Mouse (Mus musculus) bone marrow, adult 2 months (tissue): ENCODE results near the gene Cxcr1.

Source experiments
- CTCF ChIP-seq: fragments of 200-500 bp; IDR thresholded peaks from 2 replicates; pipeline ENCODE4 v1.5.1; 2011; ENCODE audit warnings: low read length, control low read depth; ENCODE audit not compliant: control insufficient read depth, insufficient read depth
- POLR2A ChIP-seq: fragments of 200-500 bp; IDR thresholded peaks from 2 replicates; pipeline ENCODE4 v1.6.1; 2011; ENCODE audit warnings: low read depth, mild to moderate bottlenecking, control low read depth, low read length, borderline replicate concordance; ENCODE audit not compliant: control insufficient read depth

DNA sequence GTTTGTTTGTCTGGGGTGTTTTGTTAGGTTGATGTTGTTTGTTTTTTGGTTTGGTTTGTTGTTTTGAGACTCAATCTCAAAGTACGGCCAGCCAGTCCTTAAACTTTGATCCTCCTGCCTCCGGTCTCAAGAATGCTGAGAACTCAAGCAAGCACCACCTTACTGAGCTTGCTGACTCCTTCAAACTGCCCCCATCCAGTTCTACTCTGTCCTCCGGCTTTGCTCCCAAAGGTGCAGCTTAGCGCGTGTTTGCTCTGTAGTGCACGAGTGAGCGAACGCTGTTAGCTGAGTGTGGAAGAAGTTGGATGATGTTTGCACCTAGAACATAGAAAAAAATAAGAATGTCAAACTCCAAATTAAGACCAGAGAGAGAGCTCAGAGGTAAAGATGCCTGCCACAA lies 14.5 kb upstream of the Cxcr1 start:
- TF ChIP-seq POLR2A (no peak), CTCF (no peak)
